Mouse (Mus musculus): ENCODE results near the gene Ppp3ca. TPM values are rescaled to one million over a fixed set of nuclear protein-coding genes. Genes with fewer than 3 reads are reported as not detected.

Ppp3ca gene
- total and polyA plus RNA-seq, 3 experiments: 17.4 to 40.6 (median 32.0) TPM

DNA sequence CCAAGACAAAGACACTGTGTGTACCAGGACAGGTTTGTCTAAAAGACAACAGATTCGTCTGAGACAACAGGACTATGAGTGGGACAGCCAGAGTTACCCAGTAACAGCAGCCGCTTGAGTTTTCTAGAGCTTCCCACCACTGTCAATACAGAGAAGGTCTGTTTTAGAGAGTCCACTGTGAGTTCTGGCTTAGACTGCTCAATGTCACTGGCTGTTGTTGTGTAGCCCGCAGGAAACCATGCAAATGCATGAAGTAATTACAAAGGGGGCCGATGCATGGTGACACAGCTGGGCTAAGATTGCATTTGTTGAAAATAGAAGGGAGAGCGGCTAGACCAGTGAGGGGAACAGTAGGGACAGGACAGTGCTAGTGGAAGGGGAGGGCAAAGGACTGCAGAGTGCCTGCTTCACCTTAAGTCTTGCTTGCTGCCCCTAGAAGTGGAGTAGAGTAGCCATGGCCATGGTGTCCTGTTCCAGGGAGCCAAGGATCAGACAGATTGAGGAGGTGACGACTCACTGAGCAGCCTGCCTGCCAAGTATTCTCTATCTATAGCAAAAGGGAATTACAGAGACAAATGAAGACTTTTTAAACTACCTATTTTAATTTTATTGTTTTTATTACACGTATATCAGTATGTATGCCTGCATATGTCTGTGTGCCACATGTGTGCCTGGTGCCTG is 174.0 kb downstream of the Ppp3ca start:
- Histone ChIP-seq H3K4me3 (ENCODE audit: control insufficient read depth in 1 of 2, insufficient read depth in 1 of 2, low read depth in 2 of 2, low read length in 2 of 2) (no peak overlapping the region), H3K36me3 (ENCODE audit: control insufficient read depth in 1 of 2, insufficient read depth in 2 of 2, low read length in 2 of 2) (peaks cover 0 to 3% of the 10 kb centered on the region in 2 experiments; a peak in 2 of 4 replicates), H3K27me3 (ENCODE audit: control insufficient read depth in 1 of 2, insufficient read depth in 2 of 2, low read length in 2 of 2) (no peaks in the 10 kb centered on the region), H3K4me1 (ENCODE audit: control insufficient read depth in 1 of 2, insufficient read depth in 2 of 2, low read length in 2 of 2) (no peaks in the 10 kb centered on the region; a peak in 1 of 4 replicates), H3K9ac (ENCODE audit: control insufficient read depth, low read depth, low read length, poor library complexity, severe bottlenecking) (no peak overlapping the region), H3K9me3 (replicated peaks; ENCODE audit: insufficient read depth, low read length) (no peaks in the 10 kb centered on the region), H3K27ac (ENCODE audit: control insufficient read depth, low read depth, low read length) (no peak overlapping the region), H3K79me2 (ENCODE audit: control insufficient read depth, insufficient read depth, low read length, poor library complexity) (no peaks in the 10 kb centered on the region)
- TF ChIP-seq USF1 (IDR thresholded peaks at IDR 0.05; ENCODE audit: low read depth, low read length) (no peak), TCF12 (IDR thresholded peaks at IDR 0.05; ENCODE audit: low read depth, low read length) (no peak), ZNF384 (IDR thresholded peaks at IDR 0.05; ENCODE audit: low read depth, low read length) (no peak), ZMIZ1 (IDR thresholded peaks at IDR 0.05; ENCODE audit: low read depth, low read length) (no peak), ZKSCAN1 (IDR thresholded peaks at IDR 0.05; ENCODE audit: low read depth, low read length) (no peak)
- no peak for DNase-seq (ENCODE audit: low read depth, low spot score)

DNA sequence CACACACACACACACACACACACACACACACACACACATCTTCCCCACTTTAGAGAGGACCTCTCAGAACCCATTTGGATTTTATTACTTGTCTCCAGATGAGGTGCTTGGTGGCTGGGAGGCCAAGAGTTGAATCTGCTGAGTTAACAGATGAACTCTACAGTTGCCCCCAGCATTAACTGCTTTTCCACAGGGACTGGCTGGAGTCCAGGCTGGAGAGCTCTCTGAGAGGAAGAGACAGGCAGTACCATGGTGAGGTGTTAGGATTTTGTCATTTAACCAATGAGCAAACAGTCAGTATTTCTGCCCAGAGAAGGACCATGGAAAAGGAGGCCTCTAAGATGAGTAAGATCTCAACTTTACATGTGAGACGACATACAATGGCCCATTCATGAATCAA is 179.1 kb downstream of the Ppp3ca start:
- Histone ChIP-seq H3K9ac (ENCODE audit: control insufficient read depth, low read depth, low read length, poor library complexity, severe bottlenecking) (no peak overlapping the region), H3K4me3 (ENCODE audit: control insufficient read depth in 1 of 2, insufficient read depth in 1 of 2, low read depth in 2 of 2, low read length in 2 of 2) (no peak overlapping the region), H3K79me2 (ENCODE audit: control insufficient read depth, insufficient read depth, low read length, poor library complexity) (no peaks in the 10 kb centered on the region), H3K36me3 (ENCODE audit: control insufficient read depth in 1 of 2, insufficient read depth in 2 of 2, low read length in 2 of 2) (no peaks in the 10 kb centered on the region), H3K4me1 (ENCODE audit: control insufficient read depth in 1 of 2, insufficient read depth in 2 of 2, low read length in 2 of 2) (no peaks in the 10 kb centered on the region; a peak in 1 of 4 replicates), H3K9me3 (replicated peaks; ENCODE audit: insufficient read depth, low read length) (no peaks in the 10 kb centered on the region), H3K27me3 (ENCODE audit: control insufficient read depth in 1 of 2, insufficient read depth in 2 of 2, low read length in 2 of 2) (no peaks in the 10 kb centered on the region), H3K27ac (ENCODE audit: control insufficient read depth, low read depth, low read length) (no peak overlapping the region)
- TF ChIP-seq TAL1 (IDR thresholded peaks at IDR 0.05; ENCODE audit: low read length) (no peak), POLR2AphosphoS2 (IDR thresholded peaks at IDR 0.05; ENCODE audit: low read length) (no peak), USF2 (IDR thresholded peaks at IDR 0.05; ENCODE audit: borderline replicate concordance in 1 of 2, insufficient read depth in 1 of 2, low read depth in 1 of 2, low read length in 2 of 2) (no peak), POLR2AphosphoS5 (IDR thresholded peaks at IDR 0.05; ENCODE audit: borderline replicate concordance, low read depth, low read length) (no peak), ETS1 (IDR thresholded peaks at IDR 0.05; ENCODE audit: low read depth, low read length) (no peak), JUND (IDR thresholded peaks at IDR 0.05; ENCODE audit: low read depth, low read length) (no peak)
- no peak for DNase-seq (ENCODE audit: low read depth, low spot score)

GRCm38 (mm10) chr3:136852921-136853320 is 183.0 kb downstream of the Ppp3ca start:
- H3K79me2 ChIP-seq (ENCODE audit: control insufficient read depth, insufficient read depth, low read length, poor library complexity): no peaks in the 10 kb centered on the region
- no peaks in the 10 kb centered on the region for H3K9me3 ChIP-seq (replicated peaks; ENCODE audit: insufficient read depth, low read length)
- no peak overlapping the region for H3K9ac ChIP-seq (ENCODE audit: control insufficient read depth, low read depth, low read length, poor library complexity, severe bottlenecking)
- no peaks in the 10 kb centered on the region; a peak in 1 of 4 replicates for H3K4me1 ChIP-seq (ENCODE audit: control insufficient read depth in 1 of 2, insufficient read depth in 2 of 2, low read length in 2 of 2)
- H3K36me3 ChIP-seq (ENCODE audit: control insufficient read depth in 1 of 2, insufficient read depth in 2 of 2, low read length in 2 of 2): no peaks in the 10 kb centered on the region
- H3K27ac ChIP-seq (ENCODE audit: control insufficient read depth, low read depth, low read length): no peak overlapping the region
- DNase-seq (ENCODE audit: low read depth, low spot score): no peak
- no peaks in the 10 kb centered on the region for H3K27me3 ChIP-seq (ENCODE audit: control insufficient read depth in 1 of 2, insufficient read depth in 2 of 2, low read length in 2 of 2)
- H3K4me3 ChIP-seq (ENCODE audit: control insufficient read depth in 1 of 2, insufficient read depth in 1 of 2, low read depth in 2 of 2, low read length in 2 of 2): no peak overlapping the region
- TF ChIP-seq ETS1 (IDR thresholded peaks at IDR 0.05; ENCODE audit: low read depth, low read length) (no peak), ZC3H11A (IDR thresholded peaks at IDR 0.05; ENCODE audit: low read depth, low read length) (no peak), USF1 (IDR thresholded peaks at IDR 0.05; ENCODE audit: low read depth, low read length) (no peak), POLR2AphosphoS5 (IDR thresholded peaks at IDR 0.05; ENCODE audit: borderline replicate concordance, low read depth, low read length) (no peak), TAL1 (IDR thresholded peaks at IDR 0.05; ENCODE audit: low read length) (no peak), CHD1 (IDR thresholded peaks at IDR 0.05; ENCODE audit: low read depth, low read length) (no peak), UBTF (IDR thresholded peaks at IDR 0.05; ENCODE audit: borderline replicate concordance, insufficient read depth, low read depth, low read length) (no peak), MYC (IDR thresholded peaks at IDR 0.05; ENCODE audit: low read depth, low read length) (no peak), RAD21 (IDR thresholded peaks at IDR 0.05; ENCODE audit: low read depth, low read length) (no peak), TBP (IDR thresholded peaks at IDR 0.05; ENCODE audit: low read depth, low read length) (no peak), MEF2A (IDR thresholded peaks at IDR 0.05; ENCODE audit: extremely low read depth, insufficient replicate concordance, low read depth, low read length, poor library complexity, severe bottlenecking) (no peak), MAFK (IDR thresholded peaks at IDR 0.05; ENCODE audit: borderline replicate concordance, low read depth, low read length) (no peak), ZMIZ1 (IDR thresholded peaks at IDR 0.05; ENCODE audit: low read depth, low read length) (no peak), NELFE (IDR thresholded peaks at IDR 0.05; ENCODE audit: low read depth, low read length) (no peak), CTCF (IDR thresholded peaks at IDR 0.05 in 2 of 3, conservative IDR thresholded peaks at IDR 0.05 in 1 of 3; ENCODE audit: control insufficient read depth in 1 of 3, insufficient read depth in 1 of 3, low read depth in 2 of 3, low read length in 3 of 3, poor library complexity in 1 of 3, severe bottlenecking in 1 of 3) (no peak)

Data from MEL (cell line).